Mouse (Mus musculus) CH12.LX (cell line): ENCODE data around the gene Ptprcap. TPM values are rescaled to one million over a fixed set of nuclear protein-coding genes. Genes with fewer than 3 reads are reported as not detected.
"Not testable (repeated sequence)": the region's sequence is repeated elsewhere in the genome, so short reads cannot be mapped to it uniquely, and the experiment has no call there.

Source experiments
- DNase-seq: peaks from one replicate; pipeline ENCODE4 v3.0.0-alpha.2; 2013; ENCODE audit errors: extremely low read depth
- H3K27ac ChIP-seq: 2 replicates; pipeline ENCODE4 v1.5.1; 2012; ENCODE audit warnings: low read depth, mild to moderate bottlenecking, control low read depth, moderate library complexity; ENCODE audit not compliant: insufficient read depth
- H3K27me3 ChIP-seq: replicated peaks from 2 replicates; pipeline ENCODE3; 2012; ENCODE audit warnings: inconsistent platforms
- H3K36me3 ChIP-seq, 2 experiments: replicated peaks in 1 of 2; 2 replicates each; pipeline versions ENCODE3 to v1.6.1; 2012; ENCODE audit warnings: inconsistent platforms in 1 of 2, low read length in 1 of 2, mild to moderate bottlenecking in 1 of 2, mixed read lengths in 1 of 2, moderate library complexity in 1 of 2; ENCODE audit not compliant: control insufficient read depth in 1 of 2, insufficient read depth in 1 of 2
- H3K4me1 ChIP-seq, 2 experiments: 2 replicates each; pipeline ENCODE4 v1.6.1; 2012; ENCODE audit warnings: inconsistent platforms in 1 of 2, moderate library complexity in 1 of 2; ENCODE audit not compliant: insufficient read depth in 2 of 2, control insufficient read depth in 1 of 2
- H3K4me2 ChIP-seq: 2 replicates; pipeline ENCODE4 v1.6.1; 2012; ENCODE audit warnings: low read depth, mild to moderate bottlenecking, control low read depth; ENCODE audit not compliant: poor library complexity, insufficient read depth, severe bottlenecking
- H3K4me3 ChIP-seq, 3 experiments: fragments of 150-350 bp in 1 of 3; sonication (generic) in 1 of 3; replicated peaks in 1 of 3; 2 replicates each; pipeline versions ENCODE3 to v1.5.1; 2011 to 2012; ENCODE audit warnings: low read depth in 2 of 3, low read length in 2 of 3, mild to moderate bottlenecking in 2 of 3, moderate library complexity in 2 of 3, control low read depth in 1 of 3, improper control_type of control experiment in 1 of 3, inconsistent platforms in 1 of 3, mixed read lengths in 1 of 3; ENCODE audit not compliant: poor library complexity in 1 of 3
- H3K79me2 ChIP-seq: replicated peaks from 2 replicates; pipeline ENCODE4 v1.6.1; 2012; ENCODE audit warnings: mild to moderate bottlenecking, moderate library complexity; ENCODE audit not compliant: control insufficient read depth, poor library complexity, insufficient read depth, severe bottlenecking; ENCODE audit errors: extremely low read depth
- H3K9ac ChIP-seq: 2 replicates; pipeline ENCODE4 v1.6.1; 2012; ENCODE audit warnings: low read depth, mild to moderate bottlenecking, control low read depth, moderate library complexity; ENCODE audit not compliant: insufficient read depth
- H3K9me3 ChIP-seq: replicated peaks from 2 replicates; pipeline ENCODE3; 2012; ENCODE audit warnings: low read length, inconsistent platforms, mixed read lengths
- CTCF ChIP-seq, 2 experiments: IDR thresholded peaks in 1 of 2; conservative IDR thresholded peaks in 1 of 2; 2 replicates each; pipeline ENCODE4 v1.5.1; 2011 to 2012; ENCODE audit warnings: low read depth in 2 of 2, low read length in 2 of 2, improper control_type of control experiment in 1 of 2, inconsistent platforms in 1 of 2, mild to moderate bottlenecking in 1 of 2, moderate library complexity in 1 of 2
- EP300 ChIP-seq: IDR thresholded peaks from 2 replicates; pipeline ENCODE4 v1.6.1; 2011; ENCODE audit warnings: low read length, improper control_type of control experiment
- MAX ChIP-seq: IDR thresholded peaks from 2 replicates; pipeline ENCODE4 v1.6.1; 2011; ENCODE audit warnings: low read length, improper control_type of control experiment
- MEF2A ChIP-seq: IDR thresholded peaks from 2 replicates; pipeline ENCODE4 v1.6.1; 2014; ENCODE audit warnings: low read depth, mild to moderate bottlenecking, inconsistent platforms, low read length, improper control_type of control experiment, borderline replicate concordance
- MYC ChIP-seq: IDR thresholded peaks from 2 replicates; pipeline ENCODE4 v1.6.1; 2011; ENCODE audit warnings: low read depth, mild to moderate bottlenecking, improper control_type of control experiment, low read length
- POLR2A ChIP-seq: IDR thresholded peaks from 2 replicates; pipeline ENCODE4 v1.6.1; 2011; ENCODE audit warnings: low read depth, mild to moderate bottlenecking, improper control_type of control experiment, low read length
- RAD21 ChIP-seq: IDR thresholded peaks from 2 replicates; pipeline ENCODE4 v1.6.1; 2011; ENCODE audit warnings: low read depth, mild to moderate bottlenecking, low read length, improper control_type of control experiment, moderate library complexity
- SMC3 ChIP-seq: IDR thresholded peaks from 2 replicates; pipeline ENCODE4 v1.6.1; 2011; ENCODE audit warnings: low read depth, low read length, improper control_type of control experiment
- TBP ChIP-seq: conservative IDR thresholded peaks from 2 replicates; pipeline ENCODE4 v1.6.1; 2011; ENCODE audit warnings: low read depth, low read length, improper control_type of control experiment
- TCF12 ChIP-seq: IDR thresholded peaks from 2 replicates; pipeline ENCODE4 v1.6.1; 2014; ENCODE audit warnings: low read depth, mild to moderate bottlenecking, inconsistent platforms, low read length, improper control_type of control experiment
- ZNF384 ChIP-seq: IDR thresholded peaks from 2 replicates; pipeline ENCODE4 v1.6.1; 2012; ENCODE audit warnings: low read depth, low read length, improper control_type of control experiment, inconsistent platforms
- dilution Hi-C: fragments of 300-500 bp; cut with MboI; formaldehyde crosslinking; loops from 2 replicates; pipeline ENCODE4 v1.14.3; 2020; ENCODE audit warnings: low sequenced_read_pairs; ENCODE audit not compliant: extremely low pct_unique_long_range_greater_than_20kb, extremely low pct_ligation_motif_present
- in situ Hi-C: fragments of 300-500 bp; cut with MboI; formaldehyde crosslinking; loops from 3 replicates; pipeline ENCODE4 v1.14.3; 2019; ENCODE audit warnings: low sequenced_read_pairs, low pct_ligation_motif_present, low pct_unique_long_range_greater_than_20kb, mixed read lengths
- polyA plus RNA-seq: library from polyadenylated mRNA; unstranded; fragments of >175 nt; gene quantifications from 2 replicates; pipeline ENCODE4 v1.2.1, GENCODE M21; 2012; ENCODE audit warnings: low read depth; ENCODE audit not compliant: insufficient read length
- total RNA-seq, 2 experiments: library from RNA; depleted of rRNA; stranded (reverse); fragments of 300-350 nt in 1 of 2; fragments of >200 nt in 1 of 2; gene quantifications; 2 replicates each; pipeline ENCODE4 v1.2.3; 2012 to 2014

The Ptprcap gene
- total and polyA plus RNA-seq, 3 experiments: 343 to 447 (median 438) TPM

GRCm38 (mm10) chr19:4135229-4135962 lies 18.0 kb upstream of the Ptprcap start:
- Histone ChIP-seq H3K36me3 (peaks cover 22 to 59% of the 10 kb centered on the region in 2 experiments), H3K9ac (peak overlapping the region; percentile 82), H3K27ac (peak overlapping the region; percentile 99), H3K4me1 (peaks cover 36 to 90% of the 10 kb centered on the region in 2 experiments), H3K4me2 (peak overlapping the region; percentile 30), H3K4me3 (peak overlapping the region; percentile 37 to 54 (median 41))
- H3K27me3 ChIP-seq, H3K9me3 ChIP-seq, H3K79me2 ChIP-seq, in situ Hi-C loops, dilution Hi-C loops: not testable (repeated sequence)
- peak; percentile 38 for DNase-seq
- TF ChIP-seq EP300: peak; percentile 17
- peak; percentile 82 for TF ChIP-seq ZNF384

- Histone ChIP-seq H3K36me3 (peaks cover 21 to 59% of the 10 kb centered on the region in 2 experiments), H3K9ac (peak overlapping the region; percentile 82), H3K4me2 (peak overlapping the region; percentile 30), H3K27ac (peak overlapping the region; percentile 99), H3K4me3 (peak overlapping the region; percentile 37 to 54 (median 41)), H3K4me1 (peaks cover 36 to 91% of the 10 kb centered on the region in 2 experiments)
- H3K79me2 ChIP-seq, in situ Hi-C loops, dilution Hi-C loops, H3K9me3 ChIP-seq, H3K27me3 ChIP-seq: not testable (repeated sequence)
- peak; percentile 60 for DNase-seq
- TF ChIP-seq MAX (0 out of 2 replicates have a peak, but pooled peaks have one; percentile 12), CTCF (conservative IDR thresholded peaks at IDR 0.05 in 1 of 2, IDR thresholded peaks at IDR 0.05 in 1 of 2; ENCODE audit: low read depth in 2 of 2, low read length in 2 of 2) (peak; percentile 60 to 64), POLR2A (peak; percentile 55; the same call in 1 of the 2 replicates), MYC (peak; percentile 12; the same call in 1 of the 2 replicates), TBP (peak; percentile 12; the same call in 1 of the 2 replicates), SMC3 (peak; percentile 46), RAD21 (peak; percentile 12)
These were observed 17.4 kb upstream of the Ptprcap start for GRCm38 (mm10) chr19:4135963-4136345.

GRCm38 (mm10) chr19:4136463-4136862 lies 16.9 kb upstream of the Ptprcap start:
- TF ChIP-seq MEF2A (no peak), SMC3 (peak; percentile 48; the same call in 1 of the 2 replicates), CTCF (conservative IDR thresholded peaks at IDR 0.05 in 1 of 2, IDR thresholded peaks at IDR 0.05 in 1 of 2; ENCODE audit: low read depth in 2 of 2, low read length in 2 of 2) (peak; percentile 6 to 73; a peak in 3 of 4 replicates), RAD21 (peak; percentile 23), TCF12 (peak; percentile 30; the same call in 1 of the 2 replicates)
- Histone ChIP-seq H3K36me3 (peaks cover 16 to 59% of the 10 kb centered on the region in 2 experiments), H3K9ac (peak overlapping the region; percentile 7; the same call in 1 of the 2 replicates), H3K4me1 (peaks cover 36 to 91% of the 10 kb centered on the region in 2 experiments), H3K27ac (peak overlapping the region; percentile 44), H3K4me3 (peak overlapping the region in 1 of 3 experiments; percentile 8), H3K9me3 (no peaks in the 10 kb centered on the region), H3K27me3 (no peaks in the 10 kb centered on the region), H3K4me2 (no peak overlapping the region), H3K79me2 (no peaks in the 10 kb centered on the region; the same call in 1 of the 2 replicates)
- in situ Hi-C loops: no loop called here
- dilution Hi-C loops: no loop called here
- peak; percentile 69 for DNase-seq
